Mouse (Mus musculus) liver, embryonic 16.5 days (tissue): ENCODE results near the gene Epha2. TPM values are rescaled to one million over a fixed set of nuclear protein-coding genes. Genes with fewer than 3 reads are reported as not detected.

Source experiments
- ATAC-seq: fragments of 200-750 bp; cut with Nextera tagmentation; 2 replicates; pipeline ENCODE4 v1.8.0; 2017; ENCODE audit warnings: low read depth, mild to moderate bottlenecking, moderate number of reproducible peaks, moderate library complexity
- H3K27ac ChIP-seq: fragments of 300-500 bp; sonication (generic); 2 replicates; pipeline ENCODE4 v1.5.1; 2014; ENCODE audit warnings: mild to moderate bottlenecking, low read length
- H3K27me3 ChIP-seq: fragments of 300-500 bp; sonication (generic); 2 replicates; pipeline ENCODE4 v1.6.1; 2014; ENCODE audit warnings: low read depth, low read length, mixed read lengths; ENCODE audit not compliant: control insufficient read depth, insufficient read depth
- H3K36me3 ChIP-seq: fragments of 300-500 bp; sonication (generic); 2 replicates; pipeline ENCODE4 v1.6.1; 2014; ENCODE audit warnings: mild to moderate bottlenecking; ENCODE audit not compliant: control insufficient read depth, insufficient read depth
- H3K4me1 ChIP-seq: fragments of 300-500 bp; sonication (generic); 2 replicates; pipeline ENCODE4 v1.6.1; 2014; ENCODE audit warnings: low read depth, low read length, mixed read lengths; ENCODE audit not compliant: control insufficient read depth
- H3K4me2 ChIP-seq: fragments of 300-500 bp; sonication (generic); 2 replicates; pipeline ENCODE4 v1.6.1; 2014; ENCODE audit warnings: low read depth, low read length, mixed read lengths
- H3K4me3 ChIP-seq: fragments of 300-500 bp; sonication (generic); 2 replicates; pipeline ENCODE4 v1.5.1; 2014; ENCODE audit warnings: low read depth, mild to moderate bottlenecking, low read length
- H3K9ac ChIP-seq: fragments of 300-500 bp; sonication (generic); 2 replicates; pipeline ENCODE4 v1.6.1; 2014; ENCODE audit warnings: low read depth, low read length
- H3K9me3 ChIP-seq: fragments of 300-500 bp; sonication (generic); replicated peaks from 2 replicates; pipeline ENCODE4 v1.6.1; 2016; ENCODE audit warnings: low read length; ENCODE audit not compliant: control insufficient read depth
- WGBS: fragments of 180-500 bp; shearing (Covaris S2); extraction: QIAGEN DNeasy Blood & Tissue Kit; methylation state at CpG from one replicate; pipeline ENCODE4 v1.1.7; 2014; ENCODE audit not compliant: insufficient replicate concordance; 5-methylcytosine and 5-hydroxymethylcytosine counted together
- polyA plus RNA-seq: library from polyadenylated mRNA; unstranded; fragments of >200 nt; fragmentation: Nextera tagmentation; extraction: Ambion mirVana; gene quantifications from 2 replicates; pipeline ENCODE4 v1.2.1, GENCODE M21; 2015

Epha2 gene
- polyA plus RNA-seq, 1 experiment from 2014 or later: 0.53 TPM

DNA sequence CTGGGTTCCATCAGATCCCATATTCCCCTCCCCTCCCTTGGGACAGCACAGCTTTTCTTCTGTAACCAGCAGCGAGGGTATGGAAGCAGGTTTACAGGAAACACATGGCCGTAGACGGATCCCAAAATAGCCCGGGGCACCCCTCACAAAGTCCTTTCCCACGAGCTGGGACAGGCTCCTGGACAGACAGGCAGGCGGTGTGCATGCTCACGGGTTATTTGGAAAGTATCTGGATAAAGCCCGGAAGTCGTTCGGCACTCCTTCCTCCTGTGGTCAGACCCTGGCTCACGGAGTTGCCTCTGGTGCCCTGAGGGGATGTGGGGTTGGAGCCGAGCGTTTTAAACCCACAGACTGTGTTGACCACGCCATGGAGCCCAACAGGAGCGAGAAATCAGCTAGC is 24.6 kb downstream of the Epha2 start:
- Histone ChIP-seq H3K27ac (no peak overlapping the region), H3K4me1 (no peaks in the 10 kb centered on the region), H3K9me3 (no peaks in the 10 kb centered on the region), H3K27me3 (no peaks in the 10 kb centered on the region), H3K9ac (no peak overlapping the region), H3K36me3 (no peaks in the 10 kb centered on the region; the same call in 1 of the 2 replicates), H3K4me2 (no peak overlapping the region), H3K4me3 (no peak overlapping the region)
- WGBS: 19% methylated on average over 15 of the region's 15 CpGs
- ATAC-seq: no peak

- H3K9ac ChIP-seq: no peak overlapping the region
- whole genome bisulfite sequencing: 56% methylated on average over 4 of the region's 4 CpGs
- no peak overlapping the region for H3K27ac ChIP-seq
- no peak overlapping the region for H3K4me2 ChIP-seq
- H3K27me3 ChIP-seq: no peaks in the 10 kb centered on the region
- H3K36me3 ChIP-seq: no peaks in the 10 kb centered on the region; the same call in 1 of the 2 replicates
- H3K4me1 ChIP-seq: no peaks in the 10 kb centered on the region
- H3K4me3 ChIP-seq: no peak overlapping the region
- H3K9me3 ChIP-seq: no peaks in the 10 kb centered on the region
- ATAC-seq: no peak
Observed at GRCm38 (mm10) chr4:141327075-141327474, 26.0 kb downstream of the Epha2 start.

DNA sequence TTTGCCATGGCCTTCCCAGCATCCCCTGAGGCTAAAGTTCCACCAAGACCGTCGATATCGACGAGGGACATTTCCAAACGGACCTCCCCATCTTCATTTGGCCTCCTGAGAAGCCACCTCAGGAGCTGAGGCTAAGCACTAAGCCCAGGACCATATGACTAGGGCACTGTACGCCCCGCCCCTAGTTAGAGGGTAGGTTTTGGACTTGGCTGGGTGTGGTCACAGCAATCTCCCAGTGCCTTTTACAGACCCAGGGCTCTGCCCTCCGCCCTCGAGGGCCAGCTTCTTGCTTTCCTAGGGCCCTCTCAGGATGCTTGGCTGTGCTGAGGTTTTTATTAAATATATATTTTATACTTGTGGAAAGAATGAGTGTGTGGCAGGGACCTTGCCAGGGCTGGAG is 27.7 kb downstream of the Epha2 start:
- 60% methylated on average over 9 of the region's 9 CpGs for WGBS
- no peak for ATAC-seq

DNA sequence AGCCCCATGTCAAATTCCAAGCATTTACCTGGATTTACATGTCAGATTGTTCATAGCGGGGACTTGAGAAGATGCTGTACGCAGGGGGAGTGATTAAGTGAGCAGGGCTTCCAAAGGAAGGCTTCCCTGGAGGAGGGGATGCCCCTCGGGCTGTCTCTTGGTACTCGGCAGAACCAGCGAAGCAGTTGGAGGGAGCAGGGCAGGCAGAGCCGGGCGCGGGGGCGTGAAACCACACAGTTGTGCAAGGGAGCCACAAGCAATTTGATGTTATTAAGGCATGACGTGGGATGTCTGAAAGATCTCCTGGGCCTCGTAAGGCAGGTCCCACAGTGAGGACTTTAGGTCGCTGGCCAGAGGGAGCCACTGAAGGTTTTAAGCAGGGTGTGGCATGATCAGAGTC is 28.9 kb downstream of the Epha2 start:
- H3K27ac ChIP-seq: no peak overlapping the region
- no peak for ATAC-seq

More for the DNA sequence above, 27.7 kb downstream of the Epha2 start:
- Histone ChIP-seq H3K36me3 (no peaks in the 10 kb centered on the region), H3K4me2 (no peak overlapping the region), H3K9me3 (no peaks in the 10 kb centered on the region), H3K9ac (no peak overlapping the region), H3K27ac (no peak overlapping the region), H3K4me1 (no peaks in the 10 kb centered on the region), H3K27me3 (no peaks in the 10 kb centered on the region), H3K4me3 (no peak overlapping the region)

GRCm38 (mm10) chr4:141331446-141331845 is 30.4 kb downstream of the Epha2 start:
- Histone ChIP-seq H3K9me3 (no peaks in the 10 kb centered on the region), H3K9ac (no peak overlapping the region), H3K27me3 (no peaks in the 10 kb centered on the region), H3K36me3 (no peaks in the 10 kb centered on the region), H3K4me3 (no peak overlapping the region), H3K4me2 (no peak overlapping the region), H3K27ac (no peak overlapping the region), H3K4me1 (no peaks in the 10 kb centered on the region)
- WGBS: 67% methylated on average over 2 of the region's 2 CpGs
- ATAC-seq: no peak

More for the DNA sequence above, 28.9 kb downstream of the Epha2 start:
- 46% methylated on average over 12 of the region's 12 CpGs for WGBS
- Histone ChIP-seq H3K4me2 (no peak overlapping the region), H3K4me1 (no peaks in the 10 kb centered on the region), H3K9me3 (no peaks in the 10 kb centered on the region), H3K9ac (no peak overlapping the region), H3K36me3 (no peaks in the 10 kb centered on the region), H3K27me3 (no peaks in the 10 kb centered on the region), H3K4me3 (no peak overlapping the region)

DNA sequence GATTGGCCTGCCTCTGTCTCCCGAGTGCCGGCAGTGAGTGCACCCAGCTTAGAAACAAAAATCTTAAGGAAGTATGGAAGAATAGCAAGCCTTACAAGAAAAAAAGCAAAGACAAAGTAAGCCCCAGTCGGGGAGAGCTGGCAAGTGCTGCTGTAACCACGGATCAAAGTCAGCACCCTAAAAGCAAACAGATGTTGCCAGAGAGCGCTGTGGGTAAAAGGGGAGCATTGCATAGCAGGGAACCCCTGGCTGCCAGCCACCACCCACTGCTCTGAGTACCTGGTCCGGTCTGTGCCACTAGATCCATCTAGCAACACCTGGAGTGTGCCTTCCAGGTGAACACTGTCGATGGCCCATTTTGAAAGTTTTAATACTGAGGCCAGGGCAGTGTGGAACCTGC is 31.2 kb downstream of the Epha2 start:
- 62% methylated on average over 7 of the region's 7 CpGs for WGBS
- Histone ChIP-seq H3K4me2 (no peak overlapping the region), H3K9me3 (no peaks in the 10 kb centered on the region), H3K4me1 (no peaks in the 10 kb centered on the region), H3K36me3 (no peaks in the 10 kb centered on the region), H3K27me3 (no peaks in the 10 kb centered on the region), H3K27ac (no peak overlapping the region), H3K9ac (no peak overlapping the region), H3K4me3 (no peak overlapping the region)
- ATAC-seq: no peak

GRCm38 (mm10) chr4:141334695-141335094 is 33.7 kb downstream of the Epha2 start:
- Histone ChIP-seq H3K27ac (no peak overlapping the region), H3K9me3 (no peaks in the 10 kb centered on the region), H3K27me3 (no peaks in the 10 kb centered on the region), H3K9ac (no peak overlapping the region), H3K4me2 (no peak overlapping the region), H3K4me3 (no peak overlapping the region), H3K36me3 (no peaks in the 10 kb centered on the region), H3K4me1 (no peaks in the 10 kb centered on the region)
- no peak for ATAC-seq
- 57% methylated on average over 5 of the region's 5 CpGs for WGBS

GRCm38 (mm10) chr4:141335263-141335796 is 34.3 kb downstream of the Epha2 start:
- no peak for ATAC-seq
- H3K27ac ChIP-seq: no peak overlapping the region
- H3K4me1 ChIP-seq: no peaks in the 10 kb centered on the region
- no peak overlapping the region for H3K4me3 ChIP-seq
- H3K27me3 ChIP-seq: no peaks in the 10 kb centered on the region
- H3K9me3 ChIP-seq: no peaks in the 10 kb centered on the region
- no peak overlapping the region for H3K9ac ChIP-seq
- no peak overlapping the region for H3K4me2 ChIP-seq
- H3K36me3 ChIP-seq: no peaks in the 10 kb centered on the region
- WGBS: 25% methylated on average over 3 of the region's 3 CpGs

DNA sequence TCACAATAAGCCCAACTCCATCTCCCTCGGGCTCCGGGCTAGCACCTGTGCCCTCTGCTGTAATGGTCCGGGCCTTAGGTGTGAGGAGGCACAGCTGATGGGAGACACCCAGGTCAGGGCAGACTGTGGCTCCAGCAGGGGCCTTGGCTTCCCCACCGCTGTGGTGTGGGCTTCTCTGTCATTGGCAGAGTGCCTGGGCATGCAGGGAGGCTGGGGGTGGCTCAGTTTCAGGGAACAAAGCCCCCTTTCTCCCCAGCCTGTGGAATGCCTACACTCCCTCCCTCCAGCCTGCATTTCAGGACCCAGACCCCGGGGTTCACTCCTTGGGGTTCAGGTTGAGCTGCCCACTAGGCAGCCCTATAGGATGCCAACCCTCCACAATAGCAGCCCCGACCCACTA is 35.2 kb downstream of the Epha2 start:
- Histone ChIP-seq H3K9ac (no peak overlapping the region), H3K4me1 (no peaks in the 10 kb centered on the region), H3K27me3 (no peaks in the 10 kb centered on the region), H3K36me3 (no peaks in the 10 kb centered on the region), H3K27ac (no peak overlapping the region), H3K9me3 (no peaks in the 10 kb centered on the region), H3K4me2 (no peak overlapping the region), H3K4me3 (no peak overlapping the region)
- ATAC-seq: no peak
- 58% methylated on average over 6 of the region's 6 CpGs for WGBS
